Mouse (Mus musculus) right cerebral cortex, postnatal 25 days (tissue): ENCODE measurements around the gene Polr3g.
"Not testable (repeated sequence)": the region's sequence is repeated elsewhere in the genome, so short reads cannot be mapped to it uniquely, and the experiment has no call there.

Source experiments
- DNase-seq: peaks from one replicate; pipeline ENCODE4 v3.0.0; 2022

Polr3g gene

DNA sequence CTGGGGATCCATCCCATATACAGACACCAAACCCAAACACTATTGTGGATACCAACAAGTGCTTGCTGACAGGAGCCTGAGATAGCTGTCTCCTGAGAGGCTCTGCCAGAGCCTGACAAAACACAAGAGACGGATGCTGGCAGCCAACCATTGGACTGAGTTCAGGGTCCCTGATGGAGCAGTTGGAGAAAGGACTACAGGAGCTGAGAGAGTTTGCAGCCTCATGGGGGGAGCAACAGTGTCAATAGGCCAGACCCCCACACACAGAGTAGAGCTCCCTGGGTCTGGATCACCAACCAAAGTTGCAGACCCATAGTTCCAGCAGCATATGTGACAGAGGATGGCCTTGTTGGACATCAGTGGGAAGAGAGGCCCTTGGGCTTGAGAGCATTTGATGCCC, 83.0 kb downstream of the Polr3g start:
- not testable (repeated sequence) for DNase-seq
